ENCODE assay signal across 9 mouse cellular contexts in the genomic region with DNA sequence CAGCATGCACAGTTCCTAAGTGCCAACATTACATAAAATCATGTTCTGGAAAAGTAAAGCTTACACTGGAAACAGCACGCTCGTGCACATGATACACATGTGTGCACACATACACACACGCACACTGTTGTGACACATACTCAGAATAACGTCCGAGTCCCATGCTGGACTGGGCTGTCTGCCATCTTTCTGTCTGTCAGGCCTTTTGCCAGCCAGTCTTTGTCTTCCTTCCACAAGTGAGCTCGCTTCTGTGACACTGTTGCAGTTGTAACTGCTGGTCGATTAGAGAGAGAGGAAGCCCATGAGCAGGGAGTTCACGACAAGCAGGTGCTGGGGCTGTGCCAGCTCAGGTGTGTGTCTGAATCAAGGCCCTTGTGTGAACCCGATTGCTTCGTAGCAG. TPM values are rescaled to one million over a fixed set of nuclear protein-coding genes. Genes with fewer than 3 reads are reported as not detected.
DNase-seq lines count a peak whose midpoint lies in the region; ATAC-seq lines count a peak whose summit lies in the region.
"Had no signal": no experiment of that assay in that cellular context is flagged by ENCODE, and none has a peak within 500 bp of the region (broad histone marks: within the 10 kb centered on the region; RNA-seq: fewer than 3 reads in every experiment).

No protein-coding gene starts in this region.

- no peaks in the 10 kb centered on the region for H3K4me1 ChIP-seq in neural tube, embryonic 14.5 days (ENCODE audit: control insufficient read depth, insufficient read depth, low read length)

- no peaks in the 10 kb centered on the region for H3K27me3 ChIP-seq in neural tube, embryonic 14.5 days (ENCODE audit: control insufficient read depth, insufficient read depth, low read length)

- peak; percentile 71; the same call in 1 of the 2 replicates for ATAC-seq in neural tube, embryonic 14.5 days (ENCODE audit: low read depth)

- peak; percentile 50 for DNase-seq in gastrocnemius, adult 18-20 months (ENCODE audit: low spot score)
- DNase-seq in gastrocnemius, postnatal 25 days = no peak
- peak; percentile 68 to 72 for DNase-seq in right cerebral cortex, postnatal 10 days (ENCODE audit: low spot score in 2 of 2)
- DNase-seq in right cerebral cortex, postnatal 25 days = no peak
- DNase-seq in heart, postnatal 14 days = peak; percentile 71 to 82
- DNase-seq in thymus, postnatal 10 days (ENCODE audit: low spot score in 2 of 2) = no peak
- DNase-seq in liver = no peak

- no peaks in the 10 kb centered on the region for H3K9me3 ChIP-seq in neural tube, embryonic 14.5 days (ENCODE audit: control insufficient read depth, low read length)

- H3K4me2 ChIP-seq in neural tube, embryonic 14.5 days (ENCODE audit: low read depth, low read length) = no peak overlapping the region

- H3K36me3 ChIP-seq in neural tube, embryonic 14.5 days (ENCODE audit: control insufficient read depth, insufficient read depth, low read length) = peaks cover 25% of the 10 kb centered on the region

- 66% methylated on average over 10 of the region's 10 CpGs for WGBS in neural tube, embryonic 14.5 days

- H3K9ac ChIP-seq in neural tube, embryonic 14.5 days (replicated peaks; ENCODE audit: low read depth, low read length) = no peak overlapping the region

- H3K4me3 ChIP-seq in neural tube, embryonic 14.5 days (ENCODE audit: low read depth, low read length) = no peak overlapping the region
- H3K4me3 ChIP-seq: megakaryocyte, embryonic 14.5 days had no signal

- H3K27ac ChIP-seq in neural tube, embryonic 14.5 days (ENCODE audit: low read depth, low read length) = 0 out of 2 replicates have a peak overlapping the region, but pooled peaks have one; percentile 4

- intact Hi-C loops in heart, postnatal 14 days (cut with DNase I) = no loop called here

RNA-seq across cellular contexts. Expression of a gene that starts 57.3 kb away (rescaled TPM):
- 10 to 100 TPM; 62.8 to 63.5 TPM for total RNA-seq in gastrocnemius, adult 18-20 months (2021)
- 10 to 100 TPM; 55.3 to 60.5 TPM for total RNA-seq in gastrocnemius, postnatal 25 days (2021)
- total RNA-seq in heart, postnatal 14 days (2021) = 10 to 100 TPM; 40.5 to 53.6 TPM
- polyA plus RNA-seq in neural tube, embryonic 14.5 days (2014; fragmentation: Nextera tagmentation; extraction: Ambion mirVana) = 56.5 and 77.5 TPM in 2 replicates

RNA-seq across cellular contexts. Expression of a gene that starts 57.6 kb away (rescaled TPM):
- 10 to 100 TPM; 11.4 to 15.6 TPM for total RNA-seq in gastrocnemius, adult 18-20 months (2021)
- 10 to 100 TPM; 12.1 to 20.0 TPM for total RNA-seq in gastrocnemius, postnatal 25 days (2021)
- 10 to 100 TPM; 23.6 to 26.4 TPM for total RNA-seq in heart, postnatal 14 days (2021)
- polyA plus RNA-seq in neural tube, embryonic 14.5 days (2014; fragmentation: Nextera tagmentation; extraction: Ambion mirVana) = 96.4 and 118 TPM in 2 replicates

Comparison
In these comparisons a context has a peak if more than half of its experiments do, and no peak if none do; other contexts are left out.
1. DNase-seq: peak in gastrocnemius, adult 18-20 months (single experiment), right cerebral cortex, postnatal 10 days (2 of 2) and heart, postnatal 14 days (2 of 2); none in gastrocnemius, postnatal 25 days (single experiment), right cerebral cortex, postnatal 25 days (single experiment), thymus, postnatal 10 days (0 of 2) and liver (single experiment).